ENCODE assay signal across 12 mouse cellular contexts in genomic region chr11:102665151-102665550, GRCm38 (mm10). TPM values are rescaled to one million over a fixed set of nuclear protein-coding genes. Genes with fewer than 3 reads are reported as not detected.
A peak's percentile ranks its signal among the peaks of the same experiment; 100 is the strongest.
DNase-seq lines count a peak whose midpoint lies in the region; ATAC-seq lines count a peak whose summit lies in the region.
"Had no signal": no experiment of that assay in that cellular context is flagged by ENCODE, and none has a peak within 500 bp of the region (broad histone marks: within the 10 kb centered on the region; RNA-seq: fewer than 3 reads in every experiment).

No protein-coding gene starts in this region.

- H3K9me3 ChIP-seq in kidney, embryonic 15.5 days (replicated peaks) = peaks cover 8% of the 10 kb centered on the region
- H3K9me3 ChIP-seq in neural tube, embryonic 13.5 days = peaks cover 12% of the 10 kb centered on the region; the same call in 1 of the 2 replicates

- peak overlapping the region; percentile 46 for H3K4me2 ChIP-seq in kidney, embryonic 15.5 days
- H3K4me2 ChIP-seq in neural tube, embryonic 13.5 days = peak overlapping the region; percentile 27

- H3K4me3 ChIP-seq in kidney, embryonic 15.5 days (replicated peaks) = 0 out of 2 replicates have a peak overlapping the region, but pooled peaks have one; percentile 12
- peak overlapping the region; percentile 8; the same call in 1 of the 2 replicates for H3K4me3 ChIP-seq in neural tube, embryonic 13.5 days

- H3K27me3 ChIP-seq in kidney, embryonic 15.5 days = peaks cover 33% of the 10 kb centered on the region
- peaks cover 44% of the 10 kb centered on the region for H3K27me3 ChIP-seq in neural tube, embryonic 13.5 days

- H3K36me3 ChIP-seq in kidney, embryonic 15.5 days = no peaks in the 10 kb centered on the region
- H3K36me3 ChIP-seq in neural tube, embryonic 13.5 days = no peaks in the 10 kb centered on the region

- ATAC-seq in kidney, embryonic 15.5 days (replicated peaks; ENCODE audit: low FRiP score) = no peak
- no peak for ATAC-seq in neural tube, embryonic 13.5 days (ENCODE audit: low read depth)
- no peak for ATAC-seq in megakaryocyte progenitor cell, adult 5-6 weeks (replicated peaks; ENCODE audit: poor library complexity)

- intact Hi-C loops in heart, postnatal 14 days (cut with DNase I) = no loop called here
- intact Hi-C loops in left cerebral cortex, postnatal 36 days (cut with DNase I) = no loop called here

- no peak overlapping the region for H3K27ac ChIP-seq in kidney, embryonic 15.5 days
- no peak overlapping the region for H3K27ac ChIP-seq in neural tube, embryonic 13.5 days (replicated peaks)

- H3K9ac ChIP-seq in kidney, embryonic 15.5 days = no peak overlapping the region
- no peak overlapping the region for H3K9ac ChIP-seq in neural tube, embryonic 13.5 days

- peak; percentile 80 for DNase-seq in heart, adult 11 months
- no peak for DNase-seq in heart, postnatal 14 days
- DNase-seq in kidney, adult 11 months = no peak
- DNase-seq in R1 (ENCODE audit: low read depth, low spot score) = peak; percentile 96
- no peak for DNase-seq in left cerebral cortex, postnatal 36 days (ENCODE audit: low spot score in 2 of 2)
- DNase-seq: cerebellum, postnatal 10 days; gastrocnemius, postnatal 36 days had no signal

- 0 out of 2 replicates have a peak, but pooled peaks cover 5% of the 10 kb centered on the region for H3K4me1 ChIP-seq in kidney, embryonic 15.5 days
- H3K4me1 ChIP-seq in neural tube, embryonic 13.5 days (replicated peaks) = no peaks in the 10 kb centered on the region

- 49% methylated on average over 33 of the region's 33 CpGs for WGBS in kidney, embryonic 15.5 days
- WGBS in neural tube, embryonic 13.5 days = 49% methylated on average over 33 of the region's 33 CpGs

RNA-seq across cellular contexts. Expression of gene Meioc, which starts 1.6 kb away (rescaled TPM):
- total RNA-seq in heart, postnatal 14 days (2021) = not detected
- 0.49 and 0.50 TPM in 2 replicates for polyA plus RNA-seq in kidney, embryonic 15.5 days (2015; fragmentation: Nextera tagmentation; extraction: Ambion mirVana)
- 0.15 and 0.25 TPM in 2 replicates for polyA plus RNA-seq in neural tube, embryonic 13.5 days (2015; fragmentation: Nextera tagmentation; extraction: Ambion mirVana)
- not detected for total RNA-seq in left cerebral cortex, postnatal 36 days (2021)
- total RNA-seq in megakaryocyte progenitor cell, adult 5-6 weeks (2015) = not detected in 2 replicates
- total RNA-seq in megakaryocyte progenitor cell, adult 5-6 weeks (2017) = not detected in 2 replicates
- total RNA-seq: gastrocnemius, postnatal 36 days; layer of hippocampus, adult 18-20 months; megakaryocyte-erythroid progenitor cell, adult 5-6 weeks had no signal

RNA-seq across cellular contexts. Expression of gene Ccdc43, which starts 32.4 kb away (rescaled TPM):
- total RNA-seq in heart, postnatal 14 days (2021) = 10 to 100 TPM; 16.0 to 18.5 TPM
- polyA plus RNA-seq in kidney, embryonic 15.5 days (2015; fragmentation: Nextera tagmentation; extraction: Ambion mirVana) = 48.7 and 56.0 TPM in 2 replicates
- 33.4 and 43.0 TPM in 2 replicates for polyA plus RNA-seq in neural tube, embryonic 13.5 days (2015; fragmentation: Nextera tagmentation; extraction: Ambion mirVana)
- 10 to 100 TPM; 25.9 to 27.0 TPM for total RNA-seq in left cerebral cortex, postnatal 36 days (2021)
- total RNA-seq in megakaryocyte progenitor cell, adult 5-6 weeks (2015) = 25.5 and 28.9 TPM in 2 replicates
- total RNA-seq in megakaryocyte progenitor cell, adult 5-6 weeks (2017) = 36.1 and 41.9 TPM in 2 replicates

Comparison
In these comparisons a context has a peak if more than half of its experiments do, and no peak if none do; other contexts are left out.
1. DNase-seq: peak in heart, adult 11 months (single experiment) and R1 (single experiment); none in heart, postnatal 14 days (0 of 2), kidney, adult 11 months (single experiment) and left cerebral cortex, postnatal 36 days (0 of 2).